Mouse (Mus musculus): ENCODE results near the gene Tubd1.
A peak's percentile ranks its signal among the peaks of the same experiment; 100 is the strongest.

Gene Tubd1

GRCm38 (mm10) chr11:86570261-86570746 is 25.5 kb downstream of the Tubd1 start:
- peak; percentile 43 to 73 for DNase-seq

DNA sequence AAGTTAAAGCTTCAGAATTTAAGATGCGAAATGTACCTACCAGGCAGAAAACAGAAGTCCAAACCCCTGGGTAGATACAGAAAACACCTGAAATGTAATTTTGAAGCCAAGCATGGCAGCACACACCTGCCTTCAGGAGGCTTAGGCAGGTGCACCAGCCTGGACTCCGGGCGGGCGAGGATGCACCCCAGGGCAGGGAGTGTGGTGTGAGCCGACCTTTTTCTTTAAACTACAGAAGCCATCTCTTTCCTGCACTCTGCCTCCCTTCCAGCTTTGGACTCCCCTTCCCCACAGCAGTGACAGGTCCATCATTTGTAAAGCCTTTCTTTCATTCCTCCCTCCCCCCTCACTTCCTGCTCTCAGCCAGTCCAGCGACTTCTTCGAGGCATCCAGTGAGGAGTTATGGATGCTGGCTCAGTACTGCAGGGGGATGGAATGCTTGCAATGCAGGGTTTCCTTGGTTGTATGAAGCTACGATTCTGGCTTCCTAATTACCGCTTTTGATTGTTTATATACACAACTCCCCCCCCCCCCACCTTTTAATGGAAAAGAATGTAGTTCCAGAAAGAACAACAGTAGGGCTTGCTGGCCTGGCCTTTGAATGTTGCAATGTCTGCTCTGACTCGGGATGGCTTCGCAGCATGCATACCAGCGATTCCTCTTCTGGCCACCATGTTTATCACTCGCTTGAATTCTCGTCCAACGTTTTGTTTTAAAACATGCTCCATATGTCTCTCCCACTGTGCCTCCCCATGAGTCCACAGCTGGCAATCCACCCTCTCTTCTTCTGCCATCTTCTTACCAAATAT is 26.5 kb downstream of the Tubd1 start:
- no peak for DNase-seq

DNA sequence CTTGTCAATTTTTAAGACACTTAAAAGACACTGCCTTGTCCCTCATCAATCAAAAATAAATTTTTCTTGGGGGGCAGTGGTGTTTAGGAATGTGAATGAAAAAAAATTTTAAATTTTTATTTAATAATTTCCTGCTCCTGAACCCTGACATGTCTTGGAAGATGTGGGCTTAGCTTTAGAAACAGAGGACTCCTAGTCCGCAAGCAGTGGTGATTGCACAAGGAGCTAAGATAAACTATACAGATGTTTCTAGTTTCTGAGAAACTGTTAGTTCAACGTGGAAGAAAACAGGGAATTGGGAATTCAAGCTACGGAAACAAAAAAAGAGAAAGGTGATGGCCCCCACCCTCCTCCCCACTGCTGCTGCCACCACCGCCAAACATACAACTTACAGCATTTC is 27.1 kb downstream of the Tubd1 start:
- DNase-seq = no peak

DNA sequence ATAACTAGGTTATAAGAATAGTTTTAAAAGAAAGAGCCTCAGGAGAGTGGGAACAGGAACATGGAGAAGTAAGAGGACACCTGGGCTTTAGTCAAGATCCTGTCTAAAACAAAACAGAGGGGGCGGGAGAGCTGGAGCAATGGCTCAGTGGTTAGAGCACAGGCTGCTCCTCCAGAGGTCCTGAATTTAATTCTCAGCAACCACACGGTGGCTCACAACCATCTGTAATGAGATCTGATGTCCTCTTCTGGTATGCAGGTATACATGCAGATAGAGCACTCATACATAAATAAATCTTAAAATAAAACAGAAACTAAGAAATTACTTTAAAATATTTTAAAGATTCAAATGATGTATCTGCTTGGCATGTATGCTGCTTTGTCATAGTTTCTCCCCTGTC is 27.8 kb downstream of the Tubd1 start:
- DNase-seq = no peak

GRCm38 (mm10) chr11:86573646-86574231 is 28.9 kb downstream of the Tubd1 start:
- DNase-seq = peak; percentile 39 to 88

GRCm38 (mm10) chr11:86574408-86574807 is 29.6 kb downstream of the Tubd1 start:
- DNase-seq = peak in 1 of 2 experiments; percentile 57

DNA sequence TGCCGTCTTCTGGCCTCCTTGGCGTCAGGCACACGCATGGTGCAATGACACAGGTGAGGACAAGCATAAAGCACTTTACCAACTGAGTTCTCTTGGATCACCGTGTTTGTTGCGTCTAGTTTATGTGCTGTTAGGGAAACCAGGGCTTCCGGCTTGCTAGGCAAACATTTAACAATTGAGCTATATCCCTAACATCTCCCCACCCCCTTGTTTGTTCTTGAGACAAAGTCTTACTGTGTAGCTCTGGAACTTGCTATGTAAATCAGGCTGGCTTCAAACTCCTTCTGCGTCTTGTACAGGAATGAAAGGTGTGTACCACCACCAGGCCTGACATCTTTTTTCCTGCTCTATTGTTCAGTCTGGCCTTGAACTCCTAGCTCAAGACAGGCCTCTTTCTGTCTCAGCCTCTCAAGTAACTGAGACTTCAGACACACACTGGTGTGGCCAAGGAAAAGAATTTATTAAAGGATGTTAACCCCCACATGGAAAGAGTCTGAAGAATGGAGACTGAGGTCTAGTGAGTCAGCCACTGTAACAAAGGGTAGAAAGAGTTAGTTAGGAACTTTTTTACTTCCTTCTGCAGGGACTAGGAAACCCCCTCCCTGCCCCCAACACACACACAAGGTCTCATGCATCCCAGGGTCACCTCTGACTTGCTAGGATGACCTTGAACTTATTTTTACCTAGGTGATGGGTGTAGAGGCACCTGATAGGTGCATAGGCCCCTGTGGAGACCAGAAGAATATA is 31.0 kb downstream of the Tubd1 start:
- no peak for DNase-seq

GRCm38 (mm10) chr11:86577231-86577630 is 32.4 kb downstream of the Tubd1 start:
- DNase-seq = peak; percentile 30 to 66

- no peak for DNase-seq
These were observed 33.5 kb downstream of the Tubd1 start for GRCm38 (mm10) chr11:86578106-86578808.

- DNase-seq = peak; percentile 76 to 93
These were observed 34.3 kb downstream of the Tubd1 start for GRCm38 (mm10) chr11:86578809-86579730.

DNA sequence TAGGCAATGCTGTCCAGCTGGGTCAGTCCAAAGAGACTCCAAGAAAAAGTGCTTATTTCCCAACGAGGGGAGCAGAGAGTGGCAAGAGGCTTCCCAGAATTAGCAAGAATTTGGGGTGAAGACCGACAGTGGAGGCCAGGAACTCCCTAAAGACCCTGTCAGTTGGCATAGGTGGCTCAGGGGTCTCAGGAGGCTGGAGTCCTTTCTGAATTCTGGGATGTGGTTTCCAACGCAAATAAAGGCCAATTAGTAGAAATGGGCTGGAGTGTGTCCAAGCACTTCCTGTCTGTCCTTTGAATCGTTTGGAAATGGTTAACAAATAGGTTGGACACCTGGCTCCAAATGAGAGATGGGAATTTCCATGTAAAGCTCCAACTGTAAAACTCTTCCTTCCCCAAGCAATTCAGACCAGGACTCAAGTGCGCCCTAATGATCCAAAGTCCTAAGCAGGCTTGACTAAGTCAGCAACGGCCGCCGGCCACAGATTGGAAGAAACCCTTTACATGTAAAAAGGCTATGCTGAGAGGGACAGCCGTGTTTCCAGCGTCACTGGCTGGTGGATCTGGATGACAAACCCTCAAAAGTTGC is 35.0 kb downstream of the Tubd1 start:
- peak; percentile 62 to 79 for DNase-seq

DNA sequence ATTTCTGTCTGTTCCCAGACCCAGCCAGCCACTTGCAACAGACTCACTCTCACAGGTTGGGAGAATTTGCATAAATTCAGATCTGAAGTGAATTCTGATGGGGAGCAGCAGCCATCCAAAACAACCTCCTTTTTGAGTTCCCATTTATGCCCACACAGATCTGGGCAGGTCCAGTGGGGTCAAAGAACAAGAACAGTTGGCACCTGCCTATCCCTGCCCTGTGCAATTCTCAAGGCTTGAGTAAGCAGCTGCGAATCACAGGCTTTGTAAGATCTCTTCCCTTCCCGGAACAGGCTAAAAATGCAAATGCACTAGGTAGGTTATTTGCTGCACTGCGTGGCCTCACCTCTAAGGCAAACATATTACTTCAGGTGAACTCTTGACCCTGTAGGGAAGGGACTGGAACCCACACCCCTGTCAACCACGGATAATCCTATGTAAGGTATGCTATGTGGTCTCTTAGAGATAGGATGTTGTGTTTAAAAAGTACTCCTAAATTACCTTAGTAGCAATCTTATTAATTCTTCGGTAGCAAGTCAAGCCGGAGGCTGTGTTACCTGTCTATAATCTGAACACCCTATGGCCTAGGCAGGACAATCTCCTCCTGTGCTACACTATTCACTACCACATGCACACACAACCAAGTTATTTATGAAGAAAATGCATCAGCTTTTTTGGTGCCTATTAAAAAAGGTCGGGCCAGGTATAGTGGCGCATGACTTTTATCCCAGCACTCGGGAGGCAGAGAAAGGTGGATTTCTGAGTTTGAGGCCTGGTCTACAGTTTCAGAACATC is 35.7 kb downstream of the Tubd1 start:
- peak; percentile 71 to 91 for DNase-seq

DNA sequence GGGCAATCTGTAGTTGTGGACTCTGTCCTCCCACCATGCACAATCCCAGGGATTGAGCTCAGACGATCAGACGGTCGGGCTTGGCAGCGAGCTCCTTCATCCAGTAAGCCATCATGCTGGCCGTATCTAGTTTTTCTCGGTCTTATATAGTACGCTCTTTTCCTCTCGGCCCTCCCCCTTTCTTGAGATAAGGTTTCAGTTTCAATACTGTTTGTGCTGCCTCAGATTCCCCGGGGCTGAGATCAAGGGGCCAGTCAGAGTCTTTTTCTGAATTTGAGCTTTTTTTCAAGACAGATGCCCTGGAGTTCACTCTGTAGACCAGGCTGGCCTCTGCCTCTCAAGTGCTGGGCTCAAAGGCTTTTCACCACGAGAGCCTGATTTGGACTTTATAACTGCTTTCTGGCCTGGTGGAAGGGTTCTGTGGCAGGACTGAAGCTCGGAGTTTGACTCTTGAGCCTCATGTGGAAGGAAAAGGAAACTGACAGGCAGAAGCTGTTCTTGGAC is 36.5 kb downstream of the Tubd1 start:
- peak; percentile 62 to 82 for DNase-seq

DNA sequence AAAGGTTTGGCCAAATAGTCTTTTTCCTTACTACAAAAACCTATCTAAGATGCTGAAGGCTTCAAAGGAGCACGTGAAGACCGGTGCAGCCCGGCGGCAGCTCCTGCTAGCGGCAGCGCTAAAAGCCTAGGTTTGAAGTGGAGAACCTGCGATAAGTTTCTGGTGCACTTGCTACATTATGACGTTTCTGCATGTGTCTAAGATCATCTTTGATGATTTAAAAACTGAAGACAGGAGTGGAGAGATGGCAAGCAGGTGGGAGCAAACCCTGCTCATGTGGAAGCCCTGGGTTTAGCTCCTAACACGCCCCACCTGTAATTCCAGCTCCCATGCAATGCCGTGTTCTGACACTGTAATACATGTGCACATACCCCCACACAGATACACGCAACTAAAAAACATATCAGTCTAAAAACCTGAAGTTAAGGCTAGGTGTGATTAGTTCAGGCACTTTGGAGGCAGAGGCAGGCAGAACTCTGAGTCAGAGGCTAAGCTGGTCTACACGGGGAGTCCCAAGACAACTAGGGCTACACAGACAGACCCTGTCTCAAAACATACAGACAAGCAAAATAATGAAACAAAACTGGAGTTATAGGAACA is 37.3 kb downstream of the Tubd1 start:
- no peak for DNase-seq

DNA sequence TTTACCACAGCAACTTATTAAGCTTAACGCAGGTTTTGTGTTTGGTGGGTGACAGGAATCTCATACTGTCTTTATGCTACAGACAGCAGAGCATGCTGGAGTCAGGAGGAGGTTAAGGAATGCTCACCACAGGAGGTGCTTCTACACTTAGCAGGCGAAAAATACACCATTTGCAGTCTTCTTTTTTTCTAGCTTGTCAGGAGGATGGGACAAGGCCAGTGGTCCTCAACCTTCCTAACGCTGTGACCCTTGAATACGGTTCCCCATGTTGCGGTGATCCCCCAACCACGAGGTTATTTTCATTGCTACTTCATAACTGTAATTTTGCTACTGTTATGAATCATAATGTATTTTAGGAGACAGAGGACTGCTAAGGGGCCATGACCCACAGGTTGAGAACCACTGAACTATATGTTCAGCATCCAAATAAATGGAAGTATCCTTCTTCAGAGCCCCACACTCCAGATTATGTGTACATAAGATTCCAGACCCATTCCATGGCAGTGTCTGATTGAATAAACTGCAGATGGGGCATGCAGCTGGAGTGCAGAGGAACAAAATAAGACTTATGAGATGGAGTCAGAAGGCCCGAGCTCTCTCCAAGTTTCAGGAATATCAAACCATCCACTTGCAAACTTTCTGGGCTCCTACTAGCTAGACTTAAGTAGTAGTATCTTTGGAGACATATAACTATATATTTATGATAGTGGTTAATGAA is 37.9 kb downstream of the Tubd1 start:
- no peak for DNase-seq

GRCm38 (mm10) chr11:86583313-86583825 is 38.6 kb downstream of the Tubd1 start:
- no peak for DNase-seq

- no peak for DNase-seq
These were observed 39.5 kb downstream of the Tubd1 start for GRCm38 (mm10) chr11:86583990-86584897.

Data from kidney, postnatal 25 days (tissue).